Mouse (Mus musculus): ENCODE data around the gene Crls1.

The Crls1 gene

GRCm38 (mm10) chr2:132846407-132847358 lies at the start of gene Crls1:
Gene Crls1, plus strand, starts transcription at chr2:132846666.
- DNase-seq (ENCODE audit: low spot score) = peak; percentile 94

DNA sequence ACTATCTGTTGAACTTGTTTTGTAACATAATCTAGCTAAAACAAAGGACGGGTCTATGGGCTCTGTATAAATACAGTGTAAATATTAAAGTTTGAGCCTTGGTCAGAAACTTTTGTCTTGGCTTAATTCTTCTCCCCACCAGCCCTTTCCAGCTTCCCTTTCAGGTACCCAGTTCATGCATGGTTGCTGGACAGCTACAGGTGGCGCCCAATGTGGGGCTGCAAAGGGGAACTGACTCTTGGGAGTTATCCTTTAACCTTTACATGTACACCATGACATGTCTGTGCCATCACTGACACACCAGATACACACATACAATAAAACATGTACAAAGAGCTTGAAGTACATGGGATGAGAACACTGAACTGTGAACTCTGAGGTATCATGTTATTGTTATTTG lies 43.5 kb upstream of the Crls1 start:
- DNase-seq (ENCODE audit: low spot score) = no peak

GRCm38 (mm10) chr2:132815608-132816314 lies 30.7 kb upstream of the Crls1 start, which contains the start of the genes Trmt6 and Mcm8:
Gene Trmt6, minus strand, starts transcription at chr2:132816055.
Gene Mcm8, plus strand, starts transcription at chr2:132816141.
- peak; percentile 93 for DNase-seq (ENCODE audit: low spot score)

DNA sequence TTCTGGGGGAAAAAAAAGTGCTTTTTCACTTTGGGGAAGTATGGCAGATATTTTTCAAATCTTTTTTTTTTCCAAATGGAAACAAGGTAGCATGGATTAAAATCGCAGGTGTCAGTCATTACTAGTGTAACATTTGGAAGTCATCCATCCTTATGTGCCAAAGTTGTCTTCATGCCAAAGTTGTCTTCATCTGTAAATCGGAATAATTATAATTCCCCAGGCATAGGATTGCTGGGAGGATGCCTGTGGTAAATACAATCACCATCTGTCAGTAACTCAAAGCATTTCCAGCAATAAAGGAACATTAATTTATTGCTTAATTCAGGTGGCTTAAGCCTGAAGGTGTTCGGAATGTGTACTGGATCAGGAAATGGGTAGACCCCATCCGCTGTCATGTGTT lies 5.4 kb upstream of the Crls1 start:
- no peak for DNase-seq (ENCODE audit: low spot score)

- DNase-seq (ENCODE audit: low spot score) = no peak
These were observed 1.1 kb downstream of the Crls1 start for GRCm38 (mm10) chr2:132847581-132847980.

DNA sequence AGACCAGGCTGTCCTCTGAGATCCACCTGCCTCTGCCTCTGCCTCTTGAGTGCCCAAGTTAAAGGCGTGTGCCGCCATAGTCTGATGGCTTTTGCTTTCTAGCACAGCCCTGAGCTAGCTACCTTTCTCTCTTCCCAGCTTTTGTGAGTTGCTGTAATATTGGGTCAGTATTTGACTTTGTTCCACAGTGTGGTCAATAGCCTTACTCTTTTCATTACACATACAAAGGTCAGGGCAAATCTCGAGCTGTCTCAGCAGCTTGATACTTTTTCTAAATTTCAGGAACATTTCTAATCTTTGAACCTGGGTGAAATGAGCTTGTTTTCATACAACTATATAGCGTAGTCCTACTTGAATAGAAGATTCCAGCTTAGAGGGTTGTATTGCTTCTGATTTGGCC lies 1.9 kb downstream of the Crls1 start:
- no peak for DNase-seq (ENCODE audit: low spot score)

- DNase-seq (ENCODE audit: low spot score) = no peak
These were observed 2.7 kb downstream of the Crls1 start for GRCm38 (mm10) chr2:132849141-132849540.

DNA sequence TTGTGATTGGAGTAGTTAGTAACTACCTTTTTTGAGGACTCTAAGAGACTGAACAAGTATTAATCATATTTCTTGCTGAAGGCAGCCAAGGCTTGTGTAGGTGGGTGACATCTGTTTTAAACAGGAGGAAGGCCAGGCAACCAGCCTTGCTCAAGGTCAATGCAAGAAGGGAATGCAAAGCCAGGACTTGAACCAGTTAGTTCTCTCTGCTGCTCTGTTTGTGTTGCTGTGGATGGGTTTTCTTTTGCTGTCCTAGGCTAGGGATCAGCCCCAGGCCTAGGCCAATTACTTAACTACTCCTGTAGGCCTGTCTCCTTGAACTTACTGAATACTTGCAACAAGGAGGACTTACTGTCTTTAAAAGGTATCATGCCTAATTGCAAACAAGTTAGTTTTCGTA lies 6.6 kb downstream of the Crls1 start:
- no peak for DNase-seq (ENCODE audit: low spot score)

GRCm38 (mm10) chr2:132856333-132856732 lies 9.9 kb downstream of the Crls1 start:
- DNase-seq (ENCODE audit: low spot score) = no peak

DNA sequence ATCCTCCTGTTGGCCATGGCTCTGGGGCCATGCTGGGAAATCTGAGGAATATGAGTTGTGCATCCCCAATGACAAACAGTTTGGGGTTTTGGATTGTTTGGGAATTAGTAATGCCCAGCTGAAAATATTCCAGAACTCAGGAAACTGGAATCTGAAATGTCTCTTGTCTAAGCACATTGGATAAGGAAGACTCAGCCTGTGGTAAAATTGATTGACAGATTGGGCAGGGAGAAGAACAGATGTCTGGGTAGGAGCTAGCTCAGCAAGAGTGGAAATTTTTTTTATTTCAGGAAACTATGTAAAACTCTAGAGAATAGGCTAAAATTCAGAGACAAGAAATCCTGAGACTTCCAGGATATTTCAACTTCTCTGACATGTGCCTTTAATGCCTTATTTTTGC lies 14.0 kb downstream of the Crls1 start:
- DNase-seq (ENCODE audit: low spot score) = no peak

DNA sequence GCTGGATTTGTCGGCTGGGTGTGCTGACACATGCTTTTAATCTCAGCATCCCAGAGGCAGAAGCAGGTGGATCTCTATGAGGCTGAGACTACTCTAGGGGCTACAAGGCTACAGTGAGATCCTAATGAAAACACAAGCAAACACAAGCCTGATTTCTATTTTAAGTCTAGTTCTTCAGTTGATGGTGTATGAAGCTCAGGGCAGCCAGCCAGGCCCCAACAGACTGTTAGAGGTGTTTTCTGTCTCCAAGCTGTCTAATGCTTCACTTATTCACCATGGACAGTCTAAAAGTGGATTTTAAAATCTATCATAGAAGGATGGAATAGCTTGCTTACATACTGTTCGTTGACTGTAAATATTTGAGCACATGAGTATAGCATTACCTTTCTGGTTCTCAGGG lies 15.0 kb downstream of the Crls1 start:
- DNase-seq (ENCODE audit: low spot score) = no peak

- DNase-seq (ENCODE audit: low spot score) = no peak
These were observed 16.9 kb downstream of the Crls1 start for GRCm38 (mm10) chr2:132863325-132863724.

- DNase-seq (ENCODE audit: low spot score) = no peak
These were observed 21.1 kb downstream of the Crls1 start for GRCm38 (mm10) chr2:132867521-132867920.

GRCm38 (mm10) chr2:132869682-132870081 lies 23.2 kb downstream of the Crls1 start:
- no peak for DNase-seq (ENCODE audit: low spot score)

DNA sequence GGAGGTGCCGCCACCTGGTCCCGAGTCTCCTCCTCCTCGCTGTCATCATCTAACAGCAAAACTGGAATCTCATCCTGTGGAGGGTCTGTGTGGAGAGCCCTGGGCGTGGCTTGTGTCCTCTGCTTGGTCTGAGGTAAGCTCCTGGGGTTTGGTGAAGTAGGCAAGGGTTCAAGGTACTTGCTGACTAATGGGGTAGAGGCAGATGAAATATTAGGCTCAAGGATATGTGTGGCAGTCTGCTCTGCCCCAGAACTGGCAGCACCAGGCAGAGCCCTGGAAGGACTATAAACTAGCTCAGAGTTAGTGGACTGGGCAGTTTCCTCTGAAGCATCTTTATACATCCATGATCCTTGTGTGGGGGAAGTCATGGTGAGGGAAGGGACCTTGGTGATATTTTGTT lies 23.8 kb downstream of the Crls1 start:
- no peak for DNase-seq (ENCODE audit: low spot score)

- no peak for DNase-seq (ENCODE audit: low spot score)
These were observed 25.2 kb downstream of the Crls1 start for GRCm38 (mm10) chr2:132871663-132872062.

- no peak for DNase-seq (ENCODE audit: low spot score)
These were observed 27.3 kb downstream of the Crls1 start for GRCm38 (mm10) chr2:132873657-132874326.

DNA sequence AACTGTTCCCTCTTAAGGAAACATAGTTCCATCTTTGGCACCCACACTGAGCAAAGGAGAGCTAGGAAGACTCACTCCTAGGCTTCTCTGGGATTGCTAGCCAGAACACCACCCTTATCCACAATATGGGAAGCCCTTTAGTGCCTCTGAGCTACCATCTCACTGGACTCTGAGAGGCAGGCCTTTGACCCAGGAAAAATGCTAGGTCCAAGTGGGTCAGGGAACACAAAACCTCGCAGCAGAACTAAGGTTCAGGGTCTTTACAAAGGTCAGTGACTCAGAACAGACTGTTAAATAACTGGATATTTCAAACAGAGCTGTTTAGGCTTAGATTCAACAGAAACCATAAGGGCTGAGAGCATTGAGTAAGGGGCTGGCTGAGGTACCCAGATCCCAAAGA lies 30.5 kb downstream of the Crls1 start:
- DNase-seq (ENCODE audit: low spot score) = no peak

DNA sequence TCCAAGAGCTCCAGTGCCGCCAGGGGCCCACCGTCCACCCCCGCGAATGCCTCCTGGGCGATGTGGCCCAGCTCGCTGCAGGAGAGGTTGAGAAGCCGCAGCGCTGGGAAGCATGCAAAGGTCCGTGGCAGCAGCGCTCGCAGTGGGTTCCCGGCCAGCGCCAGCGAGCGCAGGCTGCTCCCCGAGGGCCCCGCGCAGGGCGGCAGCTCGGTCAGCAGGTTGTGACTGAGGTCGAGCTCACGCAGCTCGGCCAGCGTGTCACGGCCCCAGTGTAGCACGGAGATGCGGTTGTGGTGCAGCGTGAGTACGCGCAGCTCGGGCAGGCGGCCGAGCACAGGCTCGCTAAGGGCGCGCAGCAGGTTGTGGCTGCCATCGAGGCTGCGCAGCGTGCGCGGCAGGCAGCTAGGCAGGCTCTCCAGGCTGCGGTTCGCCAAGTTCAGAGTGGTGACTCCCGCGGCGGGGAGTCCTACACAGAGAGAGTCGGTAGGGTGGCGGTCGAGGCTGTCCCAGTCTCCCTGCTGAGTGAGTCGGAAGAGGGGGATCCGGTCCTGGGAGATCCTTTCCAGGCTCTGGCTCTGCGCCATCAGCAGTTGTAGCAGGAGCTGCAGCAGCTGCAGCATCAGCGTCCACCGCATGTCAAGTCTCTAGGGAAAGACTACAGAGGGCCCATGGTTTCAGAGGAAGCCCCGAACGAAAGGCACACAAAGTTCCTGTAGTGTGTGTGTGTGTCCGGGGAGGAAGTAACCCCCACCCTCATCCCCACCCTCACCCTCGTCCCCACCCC lies 33.0 kb downstream of the Crls1 start:
- DNase-seq (ENCODE audit: low spot score) = peak; percentile 14

DNA sequence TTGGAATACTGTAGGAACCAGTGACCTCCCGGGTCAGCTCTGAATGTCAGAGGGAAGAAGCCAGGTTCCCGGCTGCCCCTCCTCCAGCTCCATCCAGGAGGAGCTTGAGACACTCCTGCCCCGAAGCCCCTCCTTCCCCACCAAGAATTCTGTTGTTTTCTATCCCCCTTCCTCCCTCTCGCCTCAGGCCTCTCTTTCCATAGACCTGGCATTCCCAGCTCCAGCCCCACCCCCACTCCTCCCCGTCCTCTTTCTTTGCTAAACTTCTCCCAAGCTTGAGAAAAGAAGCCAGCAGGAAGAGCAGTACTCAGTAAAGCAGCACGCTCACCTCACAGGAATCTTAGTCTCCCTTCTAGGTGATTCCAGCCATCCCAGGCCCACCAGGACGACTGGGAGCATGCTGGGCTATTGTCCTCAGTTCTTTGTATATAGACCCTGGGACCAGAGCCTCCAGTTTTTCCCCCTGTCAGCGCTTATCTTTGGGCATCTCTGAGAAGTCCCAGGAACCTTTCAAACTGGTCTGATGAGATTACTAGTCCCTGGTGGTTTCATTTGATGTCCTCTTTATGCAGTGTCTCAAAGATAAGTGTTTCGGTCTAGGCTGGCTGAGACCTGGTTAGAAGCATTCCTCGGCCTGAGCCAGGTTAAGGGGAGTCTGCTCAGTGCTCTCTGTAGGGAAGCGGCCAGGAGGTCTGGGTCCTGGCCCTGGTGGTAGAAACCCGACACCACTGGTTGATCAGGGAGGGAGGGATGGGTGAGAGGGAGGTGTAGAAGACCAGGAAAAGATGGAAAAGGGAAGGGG lies 34.6 kb downstream of the Crls1 start, which contains the start of gene Lrrn4:
Lrrn4 (minus strand) TSS at position 48 of the 802 bp plus-strand sequence.
- DNase-seq (ENCODE audit: low spot score) = peak; percentile 14
